Mouse (Mus musculus): ENCODE results near the gene Nalcn.
"Not testable (repeated sequence)": the region's sequence is repeated elsewhere in the genome, so short reads cannot be mapped to it uniquely, and the experiment has no call there.

The Nalcn gene

DNA sequence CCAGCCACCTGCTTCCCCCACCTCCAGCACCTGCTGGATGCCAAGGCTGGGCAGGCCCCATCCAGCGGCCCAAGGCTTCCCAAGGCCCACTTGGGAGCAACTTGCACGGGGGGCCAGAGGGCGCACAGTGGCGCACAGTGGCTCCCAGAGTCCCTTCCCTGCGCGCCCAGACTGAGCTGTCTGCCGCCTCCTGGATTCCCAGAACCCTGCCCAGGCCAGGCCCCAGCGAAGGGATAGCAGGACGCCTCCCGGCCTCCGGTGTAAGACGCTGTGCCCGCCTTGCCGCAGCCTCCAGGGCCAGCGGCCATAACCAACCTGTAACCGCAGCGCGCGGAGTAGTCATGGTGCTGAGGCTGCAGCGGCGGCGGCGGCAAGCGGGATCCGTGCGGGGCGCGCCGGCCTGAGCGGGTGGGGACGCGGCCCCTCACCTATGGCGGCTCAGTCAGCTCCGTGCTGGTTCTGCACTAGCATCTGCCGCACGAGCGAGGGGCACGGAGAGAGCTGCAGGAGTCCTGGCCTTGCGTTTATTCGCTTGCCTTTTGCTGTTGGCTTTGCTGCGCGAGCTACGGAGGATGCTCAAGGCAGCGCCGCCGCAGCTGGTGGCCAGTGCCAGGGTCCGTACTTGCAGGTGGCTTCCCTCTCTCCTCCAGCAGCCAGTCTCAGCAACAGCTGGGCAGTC lies at the start of gene Nalcn:
Nalcn (minus strand) TSS at position 644 of the 679 bp plus-strand sequence.
- DNase-seq (ENCODE audit: low spot score in 2 of 2): no peak

DNA sequence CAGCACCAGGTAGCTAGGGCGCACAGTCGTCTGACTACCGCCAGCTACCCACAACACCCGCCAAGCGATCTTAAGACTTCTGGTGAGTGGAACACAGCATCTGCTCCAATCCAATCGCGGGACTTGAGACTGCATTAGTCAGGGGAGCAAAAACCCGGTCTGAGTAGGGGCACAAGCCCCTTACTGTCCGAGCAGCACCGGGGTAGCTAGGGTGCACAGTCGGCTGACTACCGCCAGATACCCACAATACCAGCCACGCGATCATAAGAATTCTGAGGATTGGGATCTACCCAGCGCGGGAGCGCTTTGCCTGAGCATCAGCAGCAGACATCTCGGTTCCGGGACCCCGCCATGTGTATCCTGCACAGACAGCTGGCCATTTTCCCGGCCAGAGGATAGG lies 44.1 kb upstream of the Nalcn start:
- not testable (repeated sequence) for DNase-seq (ENCODE audit: low spot score in 2 of 2)

GRCm38 (mm10) chr14:123664451-123664850 lies 37.5 kb upstream of the Nalcn start:
- DNase-seq (ENCODE audit: low spot score in 2 of 2): no peak

GRCm38 (mm10) chr14:123663206-123663605 lies 36.3 kb upstream of the Nalcn start:
- no peak for DNase-seq (ENCODE audit: low spot score in 2 of 2)

- DNase-seq (ENCODE audit: low spot score in 2 of 2): no peak
These were observed 35.4 kb upstream of the Nalcn start for GRCm38 (mm10) chr14:123662386-123662785.

- no peak for DNase-seq (ENCODE audit: low spot score in 2 of 2)
These were observed 34.1 kb upstream of the Nalcn start for GRCm38 (mm10) chr14:123661091-123661491.

- no peak for DNase-seq (ENCODE audit: low spot score in 2 of 2)
These were observed 33.0 kb upstream of the Nalcn start, which contains the start of gene Itgbl1 for GRCm38 (mm10) chr14:123659921-123660385. Gene Itgbl1 (plus strand): TSS chr14:123659971.

- no peak for DNase-seq (ENCODE audit: low spot score in 2 of 2)
These were observed 227 bp upstream of the Nalcn start for GRCm38 (mm10) chr14:123627180-123627562.

- DNase-seq (ENCODE audit: low spot score in 2 of 2): no peak
These were observed 4.0 kb downstream of the Nalcn start for GRCm38 (mm10) chr14:123622969-123623368.

GRCm38 (mm10) chr14:123595265-123595664 lies 31.7 kb downstream of the Nalcn start:
- DNase-seq (ENCODE audit: low spot score in 2 of 2): no peak

- no peak for DNase-seq (ENCODE audit: low spot score in 2 of 2)
These were observed 39.5 kb downstream of the Nalcn start for GRCm38 (mm10) chr14:123587412-123587811.

DNA sequence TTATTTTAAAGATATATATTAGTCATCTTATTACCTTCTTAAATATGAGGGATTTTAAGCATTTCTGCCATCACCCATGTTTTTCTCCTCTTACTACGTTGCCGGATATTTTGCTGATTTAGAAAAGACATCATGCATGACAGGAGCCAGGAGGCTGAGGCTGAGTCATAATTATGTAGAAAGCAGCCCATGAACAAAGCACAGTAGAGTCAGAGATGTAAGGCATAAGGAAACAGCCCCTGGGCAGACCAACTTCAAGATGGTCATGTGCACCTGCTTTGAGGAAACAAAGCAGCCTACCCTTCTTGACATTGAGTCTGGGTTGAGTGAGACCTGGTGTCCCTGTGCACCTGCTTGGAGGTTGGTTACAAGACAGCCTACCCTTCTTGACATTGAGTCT lies 44.5 kb downstream of the Nalcn start:
- DNase-seq (ENCODE audit: low spot score in 2 of 2): no peak

DNA sequence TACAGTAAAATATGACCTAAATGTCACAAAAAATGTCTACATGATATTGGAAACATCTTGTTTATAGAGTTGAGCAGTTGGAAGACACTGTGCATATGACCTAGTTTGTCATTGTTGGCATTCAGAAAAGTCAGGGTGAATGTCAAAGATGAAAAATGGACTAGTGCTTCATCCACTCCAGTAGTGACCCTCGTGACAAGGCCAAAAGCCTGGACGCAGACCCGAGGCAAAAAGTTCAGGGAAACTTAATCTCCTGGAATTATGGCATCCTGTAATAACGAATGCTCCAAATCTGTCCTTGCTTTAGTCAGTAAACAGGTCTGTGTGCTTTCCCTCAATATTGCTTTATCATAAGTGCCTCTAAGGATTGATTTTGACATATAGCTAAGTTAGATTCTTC lies 51.6 kb downstream of the Nalcn start:
- no peak for DNase-seq (ENCODE audit: low spot score in 2 of 2)

- no peak for DNase-seq (ENCODE audit: low spot score in 2 of 2)
These were observed 52.0 kb downstream of the Nalcn start for GRCm38 (mm10) chr14:123574936-123575335.

DNA sequence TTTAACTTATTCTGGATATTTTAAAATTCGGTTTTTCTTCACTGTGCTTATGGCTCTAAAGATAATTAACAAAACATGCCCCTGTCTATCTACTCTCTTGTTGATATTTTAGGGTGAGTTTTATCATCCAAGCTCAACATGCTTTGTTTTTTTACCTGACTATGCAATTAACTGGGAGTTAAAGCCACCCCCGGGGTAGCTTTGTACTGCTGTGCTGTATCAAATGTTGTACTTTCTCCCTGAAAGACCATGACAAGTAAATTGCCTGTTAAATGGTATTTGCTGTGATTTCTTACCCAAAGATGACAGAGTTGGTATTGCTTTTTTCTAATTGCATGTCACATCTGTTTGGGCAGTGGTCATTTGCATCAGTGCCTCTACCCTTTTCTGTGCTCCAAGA lies 60.3 kb downstream of the Nalcn start:
- DNase-seq (ENCODE audit: low spot score in 2 of 2): no peak

DNA sequence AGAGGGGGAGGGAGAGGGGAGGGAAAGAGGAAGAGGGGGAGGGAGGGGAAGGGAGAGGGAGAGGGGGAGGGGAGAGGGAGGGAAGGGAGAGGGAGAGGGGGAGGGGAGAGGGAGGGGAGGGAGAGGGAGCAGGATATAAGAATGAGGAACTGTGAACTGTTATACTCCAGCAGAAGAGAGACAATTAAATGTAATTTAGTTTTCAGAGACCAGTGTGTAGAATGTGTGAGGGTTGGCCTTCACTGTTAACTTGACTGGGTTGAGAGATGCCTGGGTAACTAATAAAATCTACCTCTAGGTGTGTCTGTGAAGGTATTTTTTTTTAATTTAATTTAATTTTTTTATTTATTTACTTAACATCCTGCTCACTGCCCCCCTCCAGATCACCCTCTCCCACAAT lies 71.4 kb downstream of the Nalcn start:
- DNase-seq (ENCODE audit: low spot score in 2 of 2): no peak

DNA sequence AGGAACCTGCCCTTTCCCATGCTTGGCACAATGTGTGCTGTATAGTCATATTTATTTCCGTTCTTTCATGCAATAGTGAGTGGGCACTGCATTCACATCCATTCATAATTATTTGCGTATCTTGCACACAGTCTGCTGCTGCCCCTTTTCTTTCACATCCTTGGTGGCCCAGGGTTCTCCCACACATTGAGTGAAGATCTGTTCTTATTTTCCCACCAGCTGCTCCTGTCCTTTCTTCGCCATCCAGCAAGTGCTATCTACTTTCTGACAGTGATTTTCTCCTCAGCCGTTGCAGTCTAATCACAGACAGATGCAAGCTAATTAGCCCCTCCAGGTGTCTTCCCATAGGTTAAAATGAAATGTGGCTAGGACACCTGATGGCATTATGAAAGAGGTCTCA lies 72.0 kb downstream of the Nalcn start:
- DNase-seq (ENCODE audit: low spot score in 2 of 2): no peak

DNA sequence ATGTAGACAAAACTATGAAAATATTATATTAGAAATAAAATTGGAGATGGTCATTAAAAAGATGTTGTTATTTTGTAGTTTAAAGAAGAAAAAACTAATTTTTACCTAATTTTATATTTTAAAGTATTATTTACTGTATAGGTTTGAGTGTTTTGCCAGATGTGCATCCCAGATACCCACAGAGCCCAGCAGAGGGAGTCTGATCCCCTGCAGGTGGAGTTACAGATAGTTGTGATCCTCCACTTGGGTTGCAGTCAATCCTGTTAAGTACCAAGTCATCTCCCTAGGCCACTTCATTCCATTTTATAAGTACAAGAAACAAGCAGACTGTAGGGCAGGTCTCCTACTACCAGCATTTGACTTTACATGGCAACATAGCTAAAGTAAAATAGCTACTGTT lies 84.6 kb downstream of the Nalcn start:
- DNase-seq (ENCODE audit: low spot score in 2 of 2): no peak

DNA sequence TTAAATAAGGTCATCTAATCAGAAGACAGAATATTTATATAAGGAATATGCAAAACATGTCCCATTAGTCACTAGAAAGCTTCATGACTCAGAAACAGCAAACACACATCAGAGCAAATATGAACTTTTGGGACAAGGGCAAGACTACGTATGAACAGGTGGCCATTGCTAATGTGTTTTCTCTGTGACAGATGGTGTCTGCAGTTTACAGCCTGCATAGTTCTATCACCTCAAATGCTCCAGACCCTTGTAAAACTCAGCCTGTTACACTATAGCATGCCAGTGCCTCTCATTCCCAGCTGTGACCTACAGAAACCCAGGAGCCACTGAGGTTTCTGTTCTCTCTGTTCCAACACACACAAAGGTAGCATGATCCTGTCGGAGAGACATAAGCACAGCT lies 91.3 kb downstream of the Nalcn start:
- DNase-seq (ENCODE audit: low spot score in 2 of 2): no peak

DNA sequence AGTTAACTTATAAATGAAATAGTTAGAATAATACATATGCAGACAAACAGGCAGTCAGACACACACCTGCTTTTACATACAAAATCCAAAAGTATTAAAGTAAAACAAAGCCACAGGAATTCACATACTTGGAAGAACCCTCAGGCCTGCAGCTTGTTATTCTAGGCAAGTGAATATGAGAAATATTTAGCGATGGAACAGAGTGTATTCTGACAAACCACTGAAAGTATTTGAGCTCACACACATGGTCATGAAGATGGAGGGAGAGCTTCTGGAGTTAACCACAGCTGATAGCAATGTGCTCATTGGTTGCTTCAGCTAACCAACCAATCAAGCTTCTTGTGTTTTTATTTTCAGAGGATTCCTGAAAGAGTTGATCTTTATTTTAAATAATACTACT lies 93.9 kb downstream of the Nalcn start:
- DNase-seq (ENCODE audit: low spot score in 2 of 2): no peak

DNA sequence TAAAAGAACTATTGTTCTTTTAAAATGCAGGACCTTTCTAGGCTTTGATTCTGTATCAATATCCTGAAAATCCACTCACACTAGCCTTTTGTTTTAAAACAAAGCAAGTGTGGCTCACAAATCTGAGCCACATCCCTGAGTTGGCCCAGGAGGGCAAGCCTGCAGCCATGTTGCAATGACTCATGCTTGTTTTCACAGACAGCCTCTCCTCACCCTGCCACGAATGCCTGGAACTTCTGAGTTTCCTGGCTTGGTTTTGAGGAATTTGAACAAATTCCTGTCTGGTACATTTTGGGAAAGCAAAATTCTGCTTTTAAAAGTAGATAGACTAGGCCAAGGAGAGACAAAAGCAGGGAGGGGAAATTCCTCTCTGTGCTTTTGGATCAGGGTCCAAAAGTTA lies 95.7 kb downstream of the Nalcn start:
- peak in 1 of 2 experiments; percentile 1 for DNase-seq (ENCODE audit: low spot score in 2 of 2)

- no peak for DNase-seq (ENCODE audit: low spot score in 2 of 2)
These were observed 97.8 kb downstream of the Nalcn start for GRCm38 (mm10) chr14:123529143-123529542.

DNA sequence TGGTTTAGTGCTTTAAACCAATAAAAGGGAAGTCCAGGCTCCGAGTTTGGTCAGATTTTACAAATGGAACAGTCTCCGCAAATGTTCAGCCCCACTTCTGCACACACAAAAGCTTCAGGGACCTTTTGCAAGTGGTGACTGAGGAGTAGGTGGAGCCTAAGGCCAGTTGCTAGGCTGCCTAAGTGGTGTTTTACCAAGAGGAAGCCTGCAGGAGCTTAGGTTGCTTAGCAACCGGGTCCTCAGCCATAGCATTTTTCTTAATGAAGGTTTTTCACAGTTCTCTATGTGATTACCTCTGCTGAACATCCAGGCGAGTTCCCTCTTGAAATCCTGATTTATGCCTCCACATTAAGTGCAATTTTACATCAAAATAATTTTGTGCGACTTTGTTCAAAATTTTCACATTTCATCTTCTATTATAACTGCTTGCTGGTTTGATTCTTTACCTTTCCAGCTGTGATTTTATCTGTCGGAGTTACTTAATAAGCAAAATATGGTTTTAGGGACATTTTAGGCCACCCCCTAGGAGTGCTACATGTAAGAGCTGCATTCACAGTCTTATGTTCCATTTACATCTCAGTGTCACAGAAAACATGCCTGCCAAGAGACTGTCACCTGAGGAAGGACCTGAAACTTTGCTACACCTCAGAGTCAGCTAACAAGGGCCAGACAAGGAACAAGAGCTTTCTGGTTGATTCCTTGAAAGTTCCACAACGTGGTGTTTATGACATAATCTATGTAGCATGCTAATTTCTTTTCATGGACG lies 113.4 kb downstream of the Nalcn start:
- no peak for DNase-seq (ENCODE audit: low spot score in 2 of 2)

Data from urinary bladder, adult 18-20 months (tissue).